Mouse (Mus musculus): ENCODE results near the gene Pcca.

DNA sequence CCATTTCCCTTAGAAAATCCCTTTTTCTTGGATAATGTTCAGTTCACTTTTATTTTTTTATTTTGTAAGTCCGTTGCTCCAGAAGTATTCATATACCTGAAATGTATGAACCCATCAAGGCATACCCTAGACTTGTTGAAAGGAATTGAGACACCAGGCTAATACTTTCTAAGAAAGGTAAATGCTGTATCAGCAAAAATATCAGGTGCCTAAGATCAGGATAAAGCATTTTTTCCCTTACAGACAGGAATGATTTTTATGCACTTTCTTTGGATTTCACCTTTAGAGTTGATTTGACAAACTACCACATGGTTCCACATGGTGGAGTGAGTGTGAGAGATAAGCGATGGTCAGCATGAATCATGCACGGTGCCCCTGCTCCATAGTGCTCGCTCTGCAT, 259.2 kb downstream of the Pcca start:
- TF ChIP-seq CTCF (IDR thresholded peaks at IDR 0.05; ENCODE audit: borderline replicate concordance, insufficient read depth, low read depth, low read length) (no peak), POLR2A (IDR thresholded peaks at IDR 0.05; ENCODE audit: borderline replicate concordance, insufficient read depth, low read length) (no peak)
